In genomic region chr17:56629800-56630781, GRCm38 (mm10) we compare ENCODE assay signal across 7 mouse cellular contexts. TPM values are rescaled to one million over a fixed set of nuclear protein-coding genes. Genes with fewer than 3 reads are reported as not detected.
DNase-seq lines count a peak whose midpoint lies in the region; TF ChIP-seq lines count a peak whose summit lies in the region.
"Not testable (repeated sequence)": the region's sequence is repeated elsewhere in the genome, so short reads cannot be mapped to it uniquely, and the experiment has no call there.

No protein-coding gene starts in this region.

- DNase-seq in A20 (ENCODE audit: low read depth, low spot score) (peak; percentile 92), MN1 (ENCODE audit: low spot score) (peak; percentile 67), ZHBTc4 (ENCODE audit: low read depth, low spot score) (peak; percentile 30)
- peak; percentile 24 for DNase-seq in cerebellum, adult 9-11 months

- not testable (repeated sequence) for H3K27me3 ChIP-seq in E14TG2a.4 (ENCODE audit: insufficient read depth, low read length); small intestine, adult 2 months (ENCODE audit: control insufficient read depth, insufficient read depth, low read length)
- H3K27me3 ChIP-seq in megakaryocyte, embryonic 14.5 days (replicated peaks) = peaks cover 32% of the 10 kb centered on the region

- 0 out of 2 replicates have a peak overlapping the region, but pooled peaks have one; percentile 14 for H3K27ac ChIP-seq in small intestine, adult 2 months (ENCODE audit: insufficient read depth, low read depth, low read length)

- H3K4me3 ChIP-seq in E14TG2a.4 (replicated peaks; ENCODE audit: low read length) = peak overlapping the region; percentile 30
- peak overlapping the region; percentile 21 for H3K4me3 ChIP-seq in megakaryocyte, embryonic 14.5 days (replicated peaks)
- H3K4me3 ChIP-seq in small intestine, adult 2 months (ENCODE audit: low read depth, low read length) = peak overlapping the region; percentile 27

- H3K36me3 ChIP-seq in E14TG2a.4 (ENCODE audit: insufficient read depth, low read length); megakaryocyte, embryonic 14.5 days (replicated peaks; ENCODE audit: low read length); small intestine, adult 2 months (ENCODE audit: control insufficient read depth, insufficient read depth, low read length): not testable (repeated sequence)

- WGBS in small intestine, adult 2 months = 77% methylated on average over 27 of the region's 27 CpGs

- H3K9me3 ChIP-seq in E14TG2a.4 (ENCODE audit: low read length); megakaryocyte, embryonic 14.5 days: not testable (repeated sequence)

- peaks cover 83% of the 10 kb centered on the region for H3K4me1 ChIP-seq in E14TG2a.4 (replicated peaks; ENCODE audit: low read depth, low read length)
- H3K4me1 ChIP-seq in megakaryocyte, embryonic 14.5 days = peaks cover 30% of the 10 kb centered on the region
- H3K4me1 ChIP-seq in small intestine, adult 2 months (ENCODE audit: control insufficient read depth, insufficient read depth, insufficient read length, low read length) = peaks cover 10% of the 10 kb centered on the region; the same call in 1 of the 2 replicates

- TF ChIP-seq POLR2A in small intestine, adult 2 months (IDR thresholded peaks at IDR 0.05; ENCODE audit: low read depth, low read length) = not testable (repeated sequence)

- not testable (repeated sequence) for TF ChIP-seq CTCF in E14TG2a.4 (conservative IDR thresholded peaks at IDR 0.05; ENCODE audit: low read length); small intestine, adult 2 months (IDR thresholded peaks at IDR 0.05; ENCODE audit: extremely low read depth, insufficient read length, insufficient replicate concordance, low read depth, low read length)

RNA-seq across cellular contexts. Expression of gene Catsperd, which starts 2.1 kb away (rescaled TPM):
- polyA plus RNA-seq in megakaryocyte, embryonic 14.5 days (2012; ENCODE audit: insufficient read depth, low replicate concordance) = not detected in 2 replicates
- polyA plus RNA-seq in small intestine, adult 2 months (2012; rRNA removed) = 0.09 and 0.25 TPM in 2 replicates

RNA-seq across cellular contexts. Expression of gene Lonp1, which starts 3.4 kb away (rescaled TPM):
- 35.4 and 50.4 TPM in 2 replicates for polyA plus RNA-seq in megakaryocyte, embryonic 14.5 days (2012; ENCODE audit: insufficient read depth, low replicate concordance)
- polyA plus RNA-seq in small intestine, adult 2 months (2012; rRNA removed) = 31.1 and 55.7 TPM in 2 replicates

RNA-seq across cellular contexts. Expression of gene Rpl36, which starts 16.9 kb away (rescaled TPM):
- 9,023 and 9,040 TPM in 2 replicates for polyA plus RNA-seq in megakaryocyte, embryonic 14.5 days (2012; ENCODE audit: insufficient read depth, low replicate concordance)
- polyA plus RNA-seq in small intestine, adult 2 months (2012; rRNA removed) = 1,882 and 2,245 TPM in 2 replicates

RNA-seq across cellular contexts. Expression of gene 2410015M20Rik, which starts 20.5 kb away (rescaled TPM):
- polyA plus RNA-seq in megakaryocyte, embryonic 14.5 days (2012; ENCODE audit: insufficient read depth, low replicate concordance) = 90.4 and 344 TPM in 2 replicates
- polyA plus RNA-seq in small intestine, adult 2 months (2012; rRNA removed) = 136 and 142 TPM in 2 replicates

RNA-seq across cellular contexts. Expression of gene Ranbp3, which starts 43.0 kb away (rescaled TPM):
- 73.0 and 77.5 TPM in 2 replicates for polyA plus RNA-seq in megakaryocyte, embryonic 14.5 days (2012; ENCODE audit: insufficient read depth, low replicate concordance)
- polyA plus RNA-seq in small intestine, adult 2 months (2012; rRNA removed) = 37.2 and 65.1 TPM in 2 replicates

Comparison
In these comparisons a context has a peak if more than half of its experiments do, and no peak if none do; other contexts are left out.
1. Peak in every context shown above with its lines: DNase-seq, H3K4me3 ChIP-seq and H3K27ac ChIP-seq.
2. DNase-seq: peak in every context shown above with its lines; median percentile 92 in A20; 67 in MN1; 30 in ZHBTc4; 24 in cerebellum, adult 9-11 months.